Mouse (Mus musculus) lung, adult 2 months (tissue): ENCODE measurements around the gene Olfr218.

Experiments
- CTCF ChIP-seq: fragments of 200-500 bp; IDR thresholded peaks from 2 replicates; pipeline ENCODE4 v1.5.1; 2011; ENCODE audit warnings: mild to moderate bottlenecking, low read length, control low read depth; ENCODE audit not compliant: insufficient read depth
- POLR2A ChIP-seq: fragments of 200-500 bp; IDR thresholded peaks from 2 replicates; pipeline ENCODE4 v1.6.1; 2011; ENCODE audit warnings: low read depth, mild to moderate bottlenecking, control low read depth, low read length, borderline replicate concordance; ENCODE audit errors: extremely low read depth

GRCm38 (mm10) chr1:173192059-173192458 is 5.5 kb upstream of the Olfr218 start:
- TF ChIP-seq CTCF (no peak), POLR2A (no peak)
